Mouse (Mus musculus) 416B (cell line): ENCODE data around the gene Olfr1015.

ENCODE experiments used
- DNase-seq: peaks from one replicate; pipeline ENCODE4 v3.0.0; 2011; ENCODE audit warnings: low read depth

Gene Olfr1015

GRCm38 (mm10) chr2:85781717-85782116, at the start of gene Olfr1015:
Gene Olfr1015 (plus strand): TSS chr2:85782017.
- DNase-seq: no peak

GRCm38 (mm10) chr2:85753822-85754221, 28.0 kb upstream of the Olfr1015 start:
- DNase-seq: no peak

DNA sequence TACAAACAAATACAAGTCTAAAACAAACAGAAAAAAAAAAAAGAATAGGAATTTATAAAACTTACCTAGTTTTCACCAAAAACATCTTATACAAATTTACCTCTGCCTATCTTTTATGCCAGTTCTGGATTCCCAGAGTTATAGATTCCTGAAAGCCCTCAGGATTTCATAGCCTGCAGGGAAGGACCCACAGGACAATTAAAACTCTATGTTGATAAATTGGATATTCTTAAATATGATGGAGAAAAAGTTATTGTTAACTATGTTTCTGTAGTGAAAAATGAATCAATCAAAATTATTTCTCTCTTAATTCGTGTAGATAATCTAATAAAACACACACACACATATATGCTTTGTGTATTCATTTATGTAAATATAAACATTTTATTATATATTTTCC, 19.2 kb upstream of the Olfr1015 start, which contains the start of gene Olfr1012:
Gene Olfr1012 (minus strand): TSS at position 101 of the 400 bp plus-strand sequence.
- no peak for DNase-seq

DNA sequence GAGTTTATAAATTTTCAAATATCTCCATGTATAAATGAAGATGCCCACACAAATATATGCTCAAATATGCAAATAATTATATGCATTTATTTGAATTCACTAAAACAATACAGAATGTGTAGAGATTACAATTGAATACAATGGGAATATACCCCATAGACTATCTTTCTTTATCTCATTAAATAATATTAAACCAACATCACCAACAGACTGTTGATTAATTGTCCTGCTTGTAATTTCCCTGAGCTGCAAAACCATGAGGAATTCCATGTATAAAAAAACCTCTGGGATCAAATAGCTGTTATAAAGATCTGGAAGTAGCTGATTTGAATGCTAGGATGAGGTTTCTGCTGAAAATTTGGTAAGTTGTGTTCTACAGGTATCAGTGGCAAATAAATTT, 15.0 kb upstream of the Olfr1015 start, which contains the start of gene Olfr1013:
Gene Olfr1013 (plus strand): TSS at position 301 of the 400 bp plus-strand sequence.
- DNase-seq: no peak

DNA sequence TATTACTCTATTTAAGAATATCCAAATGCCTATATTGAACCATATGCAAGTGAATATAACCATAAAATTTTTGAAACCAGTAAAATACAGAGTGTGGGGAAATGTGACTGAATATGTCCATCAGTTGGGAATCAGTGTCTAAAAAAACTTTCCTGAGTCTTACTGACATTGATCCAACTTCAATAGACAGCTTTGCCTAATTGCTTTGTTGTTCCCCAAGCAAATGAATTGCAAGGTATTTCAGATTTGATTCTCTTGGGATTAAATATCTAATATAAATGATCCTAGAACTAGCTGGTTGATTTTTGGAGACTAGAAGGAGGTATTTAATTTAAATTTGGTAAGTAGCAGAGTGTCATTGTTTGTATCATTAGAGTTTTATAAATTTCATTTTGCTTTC, 9.4 kb upstream of the Olfr1015 start, which contains the start of gene Olfr1014:
Gene Olfr1014 (plus strand): TSS at position 301 of the 400 bp plus-strand sequence.
- DNase-seq: no peak

DNA sequence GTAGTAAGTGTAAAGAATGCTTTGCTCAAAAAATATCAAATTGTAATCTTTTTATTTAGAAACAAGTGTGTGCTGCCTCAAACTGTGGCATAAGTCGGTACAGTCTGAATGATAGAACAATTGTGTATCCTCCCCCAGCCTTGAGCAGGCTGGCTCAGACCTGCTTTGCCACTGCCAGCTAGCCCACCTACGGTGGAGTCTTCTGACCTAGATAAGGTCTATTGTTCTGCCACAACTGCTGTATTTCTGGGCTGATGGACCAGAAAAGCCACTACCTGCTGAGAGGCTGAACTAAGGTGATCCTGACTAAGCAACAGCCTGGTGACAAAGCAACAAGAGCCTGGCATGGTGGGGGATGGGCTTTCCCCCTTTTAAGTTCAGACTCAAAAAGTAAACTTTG, 10.5 kb downstream of the Olfr1015 start:
- no peak for DNase-seq

- DNase-seq: no peak
Measured at GRCm38 (mm10) chr2:85802444-85802843, 20.6 kb downstream of the Olfr1015 start, which contains the start of gene Olfr1016. Gene Olfr1016 (minus strand): TSS chr2:85802544.

DNA sequence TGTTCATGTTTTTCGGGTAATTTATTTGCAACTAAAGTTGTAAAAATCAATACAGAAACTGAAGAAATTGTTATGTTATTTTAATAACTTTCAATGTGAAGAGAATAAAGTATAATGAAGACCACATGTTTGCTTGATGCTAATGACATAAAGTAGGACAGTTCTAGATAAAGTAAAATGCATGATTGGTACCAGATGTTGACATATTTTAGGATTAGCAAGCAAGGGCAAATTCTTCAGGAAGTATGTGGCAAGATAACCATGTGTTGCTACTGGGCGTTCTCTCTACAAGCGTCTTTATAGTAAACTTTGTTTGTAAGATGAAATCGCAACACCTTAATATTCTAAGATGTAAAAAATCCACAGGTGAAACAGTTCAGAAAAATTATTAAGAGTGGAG, 22.7 kb downstream of the Olfr1015 start:
- no peak for DNase-seq

GRCm38 (mm10) chr2:85818179-85818578, 36.4 kb downstream of the Olfr1015 start, which contains the start of gene Olfr1018:
Gene Olfr1018 (plus strand): TSS chr2:85818479.
- DNase-seq: no peak
